Mouse (Mus musculus): ENCODE data around the gene Ogfr.

DNA sequence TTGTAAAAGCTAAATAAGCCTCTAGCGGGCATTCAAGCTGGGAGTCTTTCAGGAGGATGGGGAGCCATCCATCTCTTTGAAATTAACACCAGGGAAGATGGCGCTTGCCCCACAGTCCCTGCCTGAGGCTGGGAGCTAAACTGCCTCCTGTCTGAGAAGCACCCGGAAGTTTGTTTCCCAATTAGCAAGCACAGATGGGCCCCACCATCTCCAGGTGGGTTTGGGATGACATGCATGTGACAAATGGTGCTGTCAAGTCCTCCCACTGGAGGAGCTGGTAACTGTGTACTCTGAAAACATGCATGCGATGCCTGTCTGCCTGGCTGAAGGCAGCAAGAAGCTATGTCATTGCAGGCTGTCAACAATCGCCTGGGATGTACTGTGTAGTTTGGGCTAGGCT is 25.2 kb upstream of the Ogfr start:
- TF ChIP-seq POLR2A (IDR thresholded peaks at IDR 0.05; ENCODE audit: insufficient read depth, low read depth, low read length) (no peak), CTCF (IDR thresholded peaks at IDR 0.05) (no peak), EP300 (IDR thresholded peaks at IDR 0.05; ENCODE audit: insufficient read depth, low read depth, low read length) (no peak)
